Mouse (Mus musculus): ENCODE measurements around the gene Ndufaf5.
"Not testable (repeated sequence)": the region's sequence is repeated elsewhere in the genome, so short reads cannot be mapped to it uniquely, and the experiment has no call there.

Gene Ndufaf5

DNA sequence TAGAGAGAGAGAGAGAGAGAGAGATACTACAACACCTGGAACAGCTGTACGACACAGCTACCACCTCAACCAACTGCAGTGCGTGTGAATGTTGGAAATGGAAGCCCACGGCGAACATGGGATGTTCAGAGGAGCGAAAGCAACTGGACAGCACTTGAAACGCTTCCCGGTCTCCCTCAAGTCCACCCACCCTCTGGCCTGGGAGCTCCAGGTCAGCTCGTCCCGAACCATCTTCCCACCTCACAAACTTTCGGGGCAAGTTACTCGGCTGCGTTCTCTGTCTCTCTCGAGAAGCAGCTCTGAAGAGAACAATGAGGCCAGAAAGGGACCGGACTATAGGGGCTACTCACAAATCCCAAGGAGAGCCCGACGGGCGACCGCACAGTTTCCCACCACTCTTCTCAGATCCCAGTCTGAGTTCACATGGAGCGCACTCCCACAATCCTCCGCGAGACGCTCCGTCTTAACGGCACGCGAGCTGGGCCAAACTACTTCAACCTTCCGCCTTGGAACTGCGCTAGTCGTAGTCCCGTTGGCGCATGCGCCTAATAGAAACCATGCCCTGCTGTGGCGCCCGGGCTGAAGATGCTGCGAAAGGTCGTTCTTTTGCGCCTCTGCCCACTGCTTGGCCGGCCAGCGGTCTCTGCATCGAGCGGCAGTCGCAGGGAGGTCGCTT lies at the start of gene Ndufaf5, which contains the start of gene Esf1:
Ndufaf5 (plus strand) TSS at position 523 of the 676 bp plus-strand sequence.
Esf1 (minus strand) TSS at position 438 of the 676 bp plus-strand sequence.
- DNase-seq = peak; percentile 98

GRCm38 (mm10) chr2:140125516-140125915 lies 44.9 kb upstream of the Ndufaf5 start:
- DNase-seq = no peak

DNA sequence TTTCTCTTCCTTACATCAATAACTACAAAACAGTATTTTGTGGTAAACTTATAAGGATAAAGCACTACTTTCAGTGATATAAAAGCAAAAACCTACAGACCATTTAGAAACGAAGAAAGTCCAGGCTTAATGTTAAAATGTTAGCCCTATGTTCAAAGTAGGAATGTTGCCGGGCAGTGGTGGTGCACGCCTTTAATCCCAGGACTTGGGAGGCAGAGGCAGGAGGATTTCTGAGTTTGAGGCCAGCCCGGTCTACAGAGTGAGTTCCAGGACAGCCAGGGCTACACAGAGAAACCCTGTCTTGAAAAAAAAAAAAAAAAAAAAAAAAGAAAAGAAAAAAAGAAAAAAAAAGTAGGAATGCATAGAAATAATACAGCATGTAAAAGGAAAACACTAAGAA lies 18.7 kb upstream of the Ndufaf5 start, which contains the start of gene Gm17374:
Gm17374 (plus strand) TSS at position 301 of the 400 bp plus-strand sequence.
- not testable (repeated sequence) for DNase-seq

- DNase-seq = no peak
Measured at GRCm38 (mm10) chr2:140159186-140159730, 11.2 kb upstream of the Ndufaf5 start.

DNA sequence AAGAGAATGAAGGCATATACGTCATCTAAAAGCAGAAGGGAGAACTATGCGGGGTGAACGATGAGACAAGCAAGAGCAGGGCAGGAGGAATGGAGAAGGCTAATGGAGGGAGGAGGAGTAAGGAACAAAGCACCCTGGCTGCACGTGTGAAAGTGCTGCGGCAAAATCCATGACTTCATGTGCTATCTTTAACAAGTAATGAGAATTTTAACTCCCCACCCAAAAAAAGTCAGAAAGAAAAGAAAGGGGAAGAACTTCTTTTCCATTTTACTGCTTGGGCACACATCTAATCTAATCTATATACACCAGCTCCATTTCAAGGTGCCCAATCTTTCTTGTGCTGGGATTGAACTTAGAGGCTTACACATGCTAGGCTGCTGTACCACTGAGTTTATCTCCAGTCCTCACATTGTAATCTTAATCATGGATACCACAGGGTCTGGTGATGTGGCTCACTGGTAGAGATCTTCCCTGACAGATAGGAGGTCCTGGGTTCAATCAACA lies 7.0 kb upstream of the Ndufaf5 start:
- no peak for DNase-seq

DNA sequence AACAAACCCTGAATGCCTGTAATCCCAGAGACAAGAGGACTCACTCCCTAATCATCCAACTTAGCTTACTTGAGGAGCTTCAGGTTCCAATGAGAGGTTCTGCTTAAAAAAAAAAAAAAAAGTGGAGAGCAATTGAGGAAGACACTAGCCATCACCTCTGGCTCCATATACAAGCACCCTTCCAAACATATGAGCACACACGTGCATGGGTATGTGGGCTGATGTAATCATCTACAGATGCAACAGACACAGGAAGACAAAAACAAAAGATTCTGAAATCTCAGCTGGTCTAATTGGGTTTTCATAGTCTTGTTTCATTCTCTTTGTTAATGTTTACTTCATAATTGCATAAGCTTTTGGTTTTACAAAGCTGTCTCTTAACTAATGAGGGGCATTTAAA lies 1.4 kb upstream of the Ndufaf5 start:
- no peak for DNase-seq

DNA sequence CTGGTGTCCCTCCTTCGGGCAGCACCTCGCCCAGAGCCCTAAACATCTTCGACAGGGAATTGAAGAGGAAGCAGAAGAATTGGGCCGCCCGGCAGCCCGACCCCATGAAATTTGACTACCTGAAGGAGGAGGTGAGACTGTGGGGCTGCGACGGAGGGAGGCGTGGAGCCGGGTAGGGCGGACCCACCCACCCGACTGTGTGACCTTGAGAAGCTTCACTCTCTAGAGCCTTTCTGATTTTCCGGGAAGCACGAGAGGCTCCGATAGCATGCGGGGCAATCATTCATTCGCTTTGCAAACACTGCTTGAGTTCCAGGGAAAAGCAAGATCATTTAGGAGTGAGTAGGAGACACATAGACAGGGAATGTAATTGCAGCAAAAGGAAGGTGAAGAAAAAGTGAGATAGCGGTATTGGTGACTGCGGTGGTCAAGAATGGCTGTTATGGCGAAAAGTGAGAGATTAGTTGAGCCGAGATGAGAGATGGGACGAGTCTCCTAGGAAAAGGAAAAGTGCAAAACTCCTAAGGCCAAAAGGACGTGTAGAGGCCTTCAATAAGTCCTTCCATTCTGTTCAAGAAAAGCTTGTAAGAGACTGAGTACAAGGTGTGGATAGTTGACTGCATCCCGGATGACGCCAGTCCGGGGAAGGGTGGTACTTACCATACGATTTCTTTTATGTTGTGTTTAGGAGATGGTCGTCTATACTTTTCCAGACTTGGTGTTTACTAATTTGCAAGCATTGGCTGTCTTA lies 529 bp downstream of the Ndufaf5 start:
- no peak for DNase-seq

GRCm38 (mm10) chr2:140185685-140186210 lies 15.3 kb downstream of the Ndufaf5 start:
- DNase-seq = not testable (repeated sequence)

DNA sequence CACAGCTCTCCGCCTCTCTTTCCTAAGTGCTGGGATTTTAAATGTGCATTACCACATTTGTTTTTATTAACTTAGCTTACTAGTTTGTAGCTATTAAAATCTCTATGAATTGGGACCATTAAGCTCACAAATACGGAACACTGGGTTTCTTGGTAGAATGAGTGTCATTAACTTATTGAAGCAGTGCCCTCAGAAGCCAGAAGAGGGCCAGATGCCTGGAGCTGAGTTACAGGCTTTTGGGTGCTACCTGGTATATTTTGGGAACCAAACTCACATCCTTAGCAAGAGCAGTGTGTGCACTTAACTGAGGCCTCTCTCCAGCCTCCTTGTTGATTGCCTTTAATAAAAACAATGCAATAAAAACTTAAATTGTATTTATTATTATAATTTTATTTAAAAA lies 30.3 kb downstream of the Ndufaf5 start:
- no peak for DNase-seq

GRCm38 (mm10) chr2:140202573-140202972 lies 32.1 kb downstream of the Ndufaf5 start:
- peak; percentile 42 for DNase-seq

- DNase-seq = no peak
Measured at GRCm38 (mm10) chr2:140203756-140204155, 33.3 kb downstream of the Ndufaf5 start.

DNA sequence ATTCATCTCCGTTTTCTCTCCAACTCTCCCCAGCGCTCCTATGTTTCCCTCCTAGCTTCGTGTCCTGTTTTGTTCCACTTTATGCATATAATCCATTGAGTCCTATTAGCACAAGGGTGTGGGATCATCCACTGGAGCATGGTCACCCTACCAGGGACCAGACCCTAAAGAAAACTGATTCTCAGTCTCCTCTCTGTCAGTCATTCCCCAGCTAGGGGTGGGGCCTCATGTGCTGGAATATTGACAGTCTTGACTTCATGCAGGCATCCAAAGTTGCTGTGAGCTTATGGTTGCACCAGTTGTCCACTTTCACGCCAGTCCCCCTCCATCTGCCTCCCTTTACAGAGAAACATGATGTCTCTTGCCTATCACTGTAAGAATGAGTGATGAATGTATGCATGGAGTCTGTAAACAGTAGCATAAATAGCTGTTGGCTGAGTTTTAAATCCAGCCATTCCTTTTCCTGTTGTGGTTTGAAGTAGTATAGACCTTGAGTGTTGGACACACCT lies 44.1 kb downstream of the Ndufaf5 start:
- DNase-seq = no peak

DNA sequence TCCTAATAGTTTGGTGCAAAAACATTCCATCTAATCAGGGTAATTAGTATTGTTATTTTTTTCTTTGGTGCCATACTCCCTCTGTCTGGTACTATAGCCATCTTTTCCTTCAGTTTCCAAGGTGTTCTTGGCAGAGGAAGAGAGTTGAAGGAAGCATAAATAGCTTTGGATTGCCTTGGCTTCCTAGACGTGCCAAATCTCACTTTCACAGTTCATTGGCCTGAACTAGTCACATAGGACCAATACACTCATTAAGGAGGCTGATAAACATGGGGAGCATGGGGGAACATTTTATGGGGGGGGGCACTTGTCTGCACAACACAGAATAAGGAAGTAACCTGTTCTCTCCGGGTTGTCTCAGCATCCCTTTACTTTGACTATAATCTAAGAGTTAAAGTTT lies 45.0 kb downstream of the Ndufaf5 start:
- no peak for DNase-seq

- DNase-seq = no peak
Measured at GRCm38 (mm10) chr2:140215965-140216364, 45.5 kb downstream of the Ndufaf5 start.

DNA sequence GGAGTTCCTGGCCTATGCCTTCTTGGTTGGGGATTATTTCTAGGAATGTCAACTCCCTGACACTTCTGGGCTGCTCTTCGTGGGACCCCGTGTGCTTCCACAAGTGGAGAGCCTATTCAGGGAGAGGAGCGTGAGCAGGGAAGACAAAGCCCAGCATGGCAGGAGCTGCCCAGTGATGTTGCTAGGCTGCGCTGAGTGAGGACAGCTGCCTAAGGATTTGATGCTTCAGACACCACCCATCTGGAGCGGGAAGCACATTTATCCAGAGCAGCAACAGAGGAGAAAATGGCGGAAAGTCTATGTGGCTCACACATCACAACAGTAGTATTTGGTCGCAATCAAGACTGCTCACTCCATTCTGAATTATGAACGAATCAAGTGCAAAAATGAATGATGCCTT lies 49.9 kb downstream of the Ndufaf5 start:
- DNase-seq = no peak

- DNase-seq = peak; percentile 15
Measured at GRCm38 (mm10) chr2:140230295-140230694, 59.8 kb downstream of the Ndufaf5 start.

DNA sequence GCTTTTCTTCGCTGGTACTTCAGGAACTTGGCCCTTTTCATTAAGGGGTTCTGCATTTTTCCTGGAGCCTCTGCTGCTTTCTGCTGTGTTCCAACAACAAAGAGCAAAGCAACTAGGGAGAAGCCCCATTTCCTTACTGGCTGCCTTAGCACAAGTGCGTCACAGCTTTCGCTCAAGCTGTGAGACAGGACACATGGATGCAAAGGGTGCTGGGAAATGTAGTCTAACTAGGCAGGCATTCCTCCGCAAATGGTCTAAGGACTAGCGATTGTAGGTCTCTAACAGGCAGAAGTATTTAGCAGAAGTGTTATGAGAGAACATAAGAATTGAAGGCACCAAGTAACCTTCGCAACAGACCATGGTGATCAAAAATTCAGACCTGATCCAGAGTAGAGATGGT lies 66.8 kb downstream of the Ndufaf5 start:
- peak; percentile 9 for DNase-seq

DNA sequence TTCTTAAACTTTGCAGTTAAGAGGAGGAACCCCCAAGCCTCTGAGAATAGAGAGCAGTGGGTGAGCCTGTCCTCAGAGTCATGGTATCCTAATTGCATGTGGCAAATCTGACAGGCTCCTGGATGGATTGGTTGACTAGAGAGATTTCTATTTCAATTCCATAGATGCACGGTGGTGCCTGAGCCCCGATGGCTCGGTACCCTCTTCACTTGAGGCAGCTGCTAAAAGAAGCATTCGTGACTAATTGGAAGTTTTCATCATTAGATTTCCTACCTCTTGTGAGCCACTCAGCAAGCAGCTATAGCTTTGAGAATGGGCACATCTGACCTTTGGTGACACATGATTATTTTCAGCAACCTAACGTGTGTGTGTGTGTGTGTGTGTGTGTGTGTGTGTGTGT lies 71.9 kb downstream of the Ndufaf5 start:
- DNase-seq = no peak

- DNase-seq = peak; percentile 9
Measured at GRCm38 (mm10) chr2:140243105-140243504, 72.7 kb downstream of the Ndufaf5 start.
